Mouse (Mus musculus) naive thymus-derived CD4-positive, alpha-beta T cell, adult 2 months (primary cell): ENCODE data around the gene Gm10945.

Source experiments
- DNase-seq: peaks from one replicate; pipeline ENCODE4 v3.0.0-alpha.2; 2011; ENCODE audit warnings: low read depth

Gene Gm10945

DNA sequence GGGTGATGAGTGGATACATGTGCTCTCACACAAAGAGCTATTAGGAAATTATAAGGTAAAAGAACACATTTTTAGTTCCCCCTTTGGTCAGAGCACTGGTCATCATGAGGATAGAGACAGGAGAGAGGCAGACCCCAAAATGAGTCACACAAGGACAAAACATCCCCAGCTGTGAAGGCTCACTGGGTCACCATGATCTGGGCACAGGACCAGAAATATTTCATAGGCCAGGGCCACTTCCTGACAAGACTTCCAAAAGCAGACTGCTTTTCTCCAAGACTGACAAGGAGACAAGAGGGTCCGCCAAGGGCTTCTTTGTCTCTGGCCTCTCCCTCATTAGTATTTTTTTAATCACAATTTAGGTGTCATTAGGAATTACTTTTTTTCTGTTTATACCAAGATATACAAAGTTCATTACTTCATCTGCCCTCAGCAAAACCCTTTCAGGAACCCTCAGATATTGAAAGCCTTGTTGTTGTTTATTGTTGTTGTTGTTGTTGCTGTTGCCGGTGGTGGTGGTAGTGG lies at the start of gene Gm10945:
Gene Gm10945, minus strand, starts transcription at position 475 of the 525 bp plus-strand sequence.
- DNase-seq = no peak

DNA sequence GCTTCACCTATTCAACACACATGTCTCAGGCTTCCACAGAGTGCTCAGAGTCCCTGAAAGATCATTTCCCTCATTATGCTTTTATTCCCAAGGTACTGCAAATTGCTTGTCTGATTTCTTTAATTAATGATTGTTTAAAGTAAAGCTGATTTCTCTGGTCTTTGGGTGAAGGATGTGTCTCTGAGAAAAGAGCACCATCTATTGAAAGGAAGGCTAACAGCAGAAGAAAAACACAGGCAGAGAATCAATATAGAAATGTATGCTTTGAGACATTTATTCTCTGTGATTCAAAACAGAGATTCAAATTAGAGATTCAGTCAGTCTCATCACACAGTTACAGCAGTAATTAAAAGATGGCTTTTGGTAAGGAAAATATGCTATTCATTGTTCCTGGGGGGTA lies 28.7 kb upstream of the Gm10945 start:
- no peak for DNase-seq

DNA sequence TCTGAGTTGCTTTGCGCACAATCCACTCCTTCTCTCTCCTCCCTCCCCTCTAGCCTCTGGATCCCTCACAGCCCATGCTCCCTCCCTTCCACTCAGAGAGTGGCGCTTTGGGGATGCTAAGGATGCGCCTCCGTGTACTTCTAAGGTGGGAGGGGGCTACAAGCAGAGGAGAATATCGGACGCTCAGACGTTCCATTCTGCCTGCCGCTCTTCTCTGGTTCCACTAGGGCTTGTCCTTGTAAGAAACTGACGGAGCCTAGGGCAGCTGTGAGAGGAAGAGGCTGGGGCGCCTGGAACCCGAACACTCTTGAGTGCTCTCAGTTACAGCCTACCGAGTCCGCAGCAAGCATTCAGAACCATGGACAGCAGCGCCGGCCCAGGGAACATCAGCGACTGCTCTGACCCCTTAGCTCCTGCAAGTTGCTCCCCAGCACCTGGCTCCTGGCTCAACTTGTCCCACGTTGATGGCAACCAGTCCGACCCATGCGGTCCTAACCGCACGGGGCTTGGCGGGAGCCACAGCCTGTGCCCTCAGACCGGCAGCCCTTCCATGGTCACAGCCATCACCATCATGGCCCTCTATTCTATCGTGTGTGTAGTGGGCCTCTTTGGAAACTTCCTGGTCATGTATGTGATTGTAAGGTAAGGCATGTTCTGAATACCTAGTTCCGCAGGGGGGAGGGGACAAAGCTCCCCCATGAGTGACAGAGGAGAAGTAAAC lies 27.1 kb upstream of the Gm10945 start:
- no peak for DNase-seq

DNA sequence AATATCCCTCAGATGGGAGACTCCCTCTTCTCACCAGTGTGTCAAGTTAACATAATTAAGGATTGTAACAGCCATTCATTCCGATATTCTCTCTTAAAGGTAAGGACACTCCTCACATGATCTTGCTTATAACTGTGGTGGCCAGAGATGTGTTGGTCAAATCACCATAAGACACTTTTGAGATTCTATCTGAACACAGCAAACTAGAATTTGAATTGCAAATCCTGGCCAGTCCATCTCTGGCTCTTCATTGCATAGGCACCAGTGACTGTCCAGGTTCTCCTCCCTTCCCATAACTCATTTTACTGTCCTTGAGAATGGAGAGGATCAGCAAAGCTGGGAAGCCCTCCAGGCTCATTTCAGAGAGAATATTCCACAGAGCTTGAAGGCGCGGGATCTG lies 3.4 kb downstream of the Gm10945 start, which contains the start of gene Oprm1:
Gene Oprm1, plus strand, starts transcription at position 301 of the 400 bp plus-strand sequence.
- no peak for DNase-seq

DNA sequence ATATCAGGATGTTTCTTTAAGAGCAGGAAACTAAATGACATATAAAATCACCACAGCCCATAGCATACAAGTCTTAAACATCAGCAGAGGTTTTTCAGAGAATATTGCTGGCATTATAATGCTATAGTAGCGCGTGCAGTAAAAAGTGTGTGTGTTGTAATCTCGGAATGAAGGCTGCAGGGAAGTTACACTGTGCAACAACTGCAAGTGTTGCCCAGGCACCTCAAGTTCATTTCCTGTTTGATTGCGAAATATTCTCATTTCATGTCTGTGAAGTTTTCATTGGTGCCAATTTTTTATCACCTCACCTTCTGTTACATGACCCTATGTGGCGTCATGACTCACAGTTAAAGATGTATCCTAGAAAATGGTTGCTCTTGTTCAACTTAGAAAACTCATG lies 8.2 kb downstream of the Gm10945 start:
- no peak for DNase-seq

DNA sequence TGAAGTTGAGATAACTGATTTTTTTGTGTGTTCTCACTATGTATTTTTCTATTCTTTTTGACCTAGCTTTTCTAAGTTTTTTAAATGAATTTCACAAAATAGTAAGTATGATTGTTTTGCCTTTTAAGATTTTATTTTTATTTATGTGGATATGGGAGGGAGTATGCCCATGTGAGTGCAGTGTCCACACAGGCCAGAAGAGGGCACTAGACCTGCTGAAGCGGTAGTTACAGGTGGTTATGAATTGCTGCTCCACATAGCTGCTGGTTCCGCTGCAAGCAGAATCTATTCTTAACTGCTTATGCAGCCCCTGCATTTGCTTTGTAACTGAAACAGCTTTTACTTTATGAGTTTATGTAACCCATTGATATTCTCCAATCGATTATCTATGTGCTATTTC lies 33.1 kb downstream of the Gm10945 start:
- DNase-seq = no peak

DNA sequence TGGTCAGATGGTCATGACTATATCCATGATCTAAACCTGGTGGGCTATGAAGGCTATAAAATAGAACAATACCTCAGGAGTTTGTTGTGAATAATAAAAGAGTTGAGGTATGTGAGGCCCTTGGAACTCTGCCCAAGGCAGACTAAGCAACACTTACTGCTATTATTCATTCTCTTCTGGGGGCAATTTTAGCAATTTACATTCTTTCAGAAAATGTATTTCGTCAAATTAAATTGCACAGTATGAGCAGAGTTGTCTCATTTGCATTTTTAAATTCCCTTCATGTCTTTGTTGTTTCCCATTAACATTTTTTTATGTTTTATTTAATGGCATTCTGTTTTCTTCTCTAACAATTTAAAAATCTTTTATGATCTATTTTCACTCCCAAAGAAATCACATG lies 37.8 kb downstream of the Gm10945 start:
- DNase-seq = no peak

DNA sequence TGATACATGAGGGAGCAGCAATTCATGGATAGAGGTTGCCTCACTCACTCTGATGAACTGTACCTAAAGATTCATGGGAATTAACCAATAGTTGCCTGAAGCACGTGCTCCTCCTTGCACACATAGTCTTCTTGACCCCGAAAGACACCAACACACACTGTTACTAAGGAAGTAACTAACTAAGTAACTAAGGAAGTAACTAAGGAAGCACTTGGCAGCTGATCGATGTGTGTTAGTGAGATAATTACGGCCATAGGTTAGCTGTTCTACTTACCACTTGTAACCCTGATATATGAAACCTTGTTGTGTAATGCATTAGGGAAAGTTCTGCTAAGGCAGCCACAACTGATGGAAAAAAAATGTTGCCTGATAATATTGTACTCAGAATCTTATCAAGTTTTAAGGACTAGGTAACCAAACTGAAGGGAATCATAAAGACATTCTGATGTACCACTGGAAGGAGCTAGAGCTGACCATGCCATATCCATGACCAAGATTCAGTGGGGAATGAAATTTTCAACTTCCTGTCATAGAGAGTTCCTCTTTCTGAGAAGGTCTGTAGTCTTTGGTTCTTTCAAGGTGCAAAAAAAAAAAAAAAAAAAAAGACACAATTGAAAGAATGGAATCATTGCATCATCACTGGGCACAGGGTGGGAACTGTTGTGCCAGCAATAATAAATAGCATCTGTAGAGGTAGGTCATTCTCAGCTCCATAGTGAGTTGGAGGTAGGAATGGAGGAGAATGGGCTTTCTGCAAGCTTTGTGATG lies 44.2 kb downstream of the Gm10945 start:
- DNase-seq = no peak

DNA sequence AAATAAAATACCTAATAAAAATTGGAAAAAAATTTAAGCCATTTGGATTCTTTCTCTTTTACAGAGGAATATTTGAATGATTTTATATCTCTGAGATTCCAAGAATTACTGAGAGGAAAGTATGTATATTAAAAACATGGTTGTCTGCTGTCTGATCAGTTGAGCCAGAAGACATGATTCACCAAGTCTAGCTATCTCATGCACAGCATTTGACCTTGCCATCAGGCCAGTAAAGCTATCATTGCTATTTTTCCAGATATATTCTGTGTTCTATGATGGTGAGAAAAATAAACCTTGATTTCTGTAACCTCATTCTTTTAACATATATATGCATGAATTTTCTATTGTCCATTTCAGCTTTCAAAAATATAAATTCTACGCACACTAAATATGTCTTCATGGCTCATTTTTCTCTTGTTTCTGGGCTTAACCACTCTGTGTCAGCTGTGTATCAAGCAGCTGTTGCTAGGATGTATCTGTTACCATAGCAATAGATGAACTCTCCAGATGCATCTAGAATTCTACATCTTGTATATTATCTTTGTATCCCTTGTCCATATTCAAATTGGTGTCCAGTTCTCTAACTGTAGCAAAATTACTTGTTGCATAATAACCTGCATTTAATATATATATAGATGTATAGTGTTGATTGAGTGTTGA lies 56.2 kb downstream of the Gm10945 start:
- DNase-seq = no peak

DNA sequence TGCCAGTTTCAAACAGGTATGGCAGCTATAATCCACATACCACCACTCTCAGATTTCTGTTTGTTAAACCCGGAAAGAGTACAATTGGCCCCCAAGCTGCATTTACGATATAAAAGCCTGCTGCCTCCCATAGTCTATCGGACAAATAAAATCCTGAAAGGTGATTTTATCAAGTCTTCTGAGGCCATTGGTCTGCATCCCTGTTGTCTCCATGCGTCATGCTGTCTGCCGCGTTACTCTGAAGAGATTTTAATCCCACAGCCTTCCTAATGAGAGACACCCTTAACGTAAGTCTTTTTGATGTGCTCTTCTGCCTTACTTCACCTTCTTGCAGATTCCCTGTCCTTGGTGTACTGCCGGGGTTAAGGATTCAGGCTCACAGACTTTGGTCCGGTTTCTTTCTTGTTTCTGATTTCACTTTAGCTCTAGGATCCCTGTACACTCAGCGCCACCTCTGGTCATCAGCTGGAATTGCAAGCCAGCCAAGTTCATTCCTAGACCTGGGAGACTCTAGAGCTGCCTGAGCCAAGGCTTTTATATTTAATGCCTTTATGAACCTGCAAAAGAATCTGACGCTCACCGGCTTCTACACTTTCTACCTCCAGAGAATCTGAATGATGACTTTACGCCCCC lies 67.2 kb downstream of the Gm10945 start:
- no peak for DNase-seq
